Mouse (Mus musculus): ENCODE results near the gene Pdzd2.
A peak's percentile ranks its signal among the peaks of the same experiment; 100 is the strongest.

Gene Pdzd2

GRCm38 (mm10) chr15:12470900-12471838, 268.6 kb downstream of the Pdzd2 start:
- peak; percentile 87 for DNase-seq

GRCm38 (mm10) chr15:12468625-12469024, 271.1 kb downstream of the Pdzd2 start:
- no peak for DNase-seq

GRCm38 (mm10) chr15:12465748-12466147, 274.0 kb downstream of the Pdzd2 start:
- DNase-seq: no peak

GRCm38 (mm10) chr15:12456808-12457207, 282.9 kb downstream of the Pdzd2 start:
- DNase-seq: no peak

GRCm38 (mm10) chr15:12453343-12453742, 286.4 kb downstream of the Pdzd2 start:
- no peak for DNase-seq

GRCm38 (mm10) chr15:12452141-12452995, 287.4 kb downstream of the Pdzd2 start:
- DNase-seq: no peak

GRCm38 (mm10) chr15:12451448-12451847, 288.3 kb downstream of the Pdzd2 start:
- no peak for DNase-seq

GRCm38 (mm10) chr15:12450790-12451189, 288.9 kb downstream of the Pdzd2 start:
- DNase-seq: peak; percentile 94

GRCm38 (mm10) chr15:12449321-12449720, 290.4 kb downstream of the Pdzd2 start:
- no peak for DNase-seq

GRCm38 (mm10) chr15:12447021-12447434, 292.7 kb downstream of the Pdzd2 start:
- no peak for DNase-seq

GRCm38 (mm10) chr15:12444551-12444950, 295.2 kb downstream of the Pdzd2 start:
- no peak for DNase-seq

GRCm38 (mm10) chr15:12439351-12439751, 300.4 kb downstream of the Pdzd2 start:
- DNase-seq: peak; percentile 94

- DNase-seq: no peak
These were observed 301.0 kb downstream of the Pdzd2 start for GRCm38 (mm10) chr15:12438691-12439090.

- no peak for DNase-seq
These were observed 301.6 kb downstream of the Pdzd2 start for GRCm38 (mm10) chr15:12438081-12438480.

GRCm38 (mm10) chr15:12435910-12436309, 303.8 kb downstream of the Pdzd2 start:
- no peak for DNase-seq

- DNase-seq: peak; percentile 89
These were observed 305.7 kb downstream of the Pdzd2 start for GRCm38 (mm10) chr15:12433893-12434599.

GRCm38 (mm10) chr15:12432879-12433278, 306.8 kb downstream of the Pdzd2 start:
- DNase-seq: no peak

- DNase-seq: peak; percentile 91
These were observed 307.4 kb downstream of the Pdzd2 start for GRCm38 (mm10) chr15:12432320-12432719.

- peak; percentile 96 for DNase-seq
These were observed 308.0 kb downstream of the Pdzd2 start for GRCm38 (mm10) chr15:12431684-12432083.

- no peak for DNase-seq
These were observed 308.5 kb downstream of the Pdzd2 start for GRCm38 (mm10) chr15:12431188-12431587.

GRCm38 (mm10) chr15:12430670-12431069, 309.1 kb downstream of the Pdzd2 start:
- no peak for DNase-seq

- DNase-seq: no peak
These were observed 309.9 kb downstream of the Pdzd2 start for GRCm38 (mm10) chr15:12429572-12430431.

Measured in heart, adult 11 months (tissue).